Mouse (Mus musculus) lung, adult 2 months (tissue): ENCODE measurements at regions not wholly inside any gene's neighbourhood (a gene's known extent, or its start where the extent isn't known, plus 50 kb on each side); places are given as distances from the start of the nearest gene placed in this dataset.

Experiments used
- CTCF ChIP-seq: fragments of 200-500 bp; IDR thresholded peaks from 2 replicates; pipeline ENCODE4 v1.5.1; 2011; ENCODE audit warnings: mild to moderate bottlenecking, low read length, control low read depth; ENCODE audit not compliant: insufficient read depth
- POLR2A ChIP-seq: fragments of 200-500 bp; IDR thresholded peaks from 2 replicates; pipeline ENCODE4 v1.6.1; 2011; ENCODE audit warnings: low read depth, mild to moderate bottlenecking, control low read depth, low read length, borderline replicate concordance; ENCODE audit errors: extremely low read depth

GRCm38 (mm10) chr12:16009822-16010620 is 193.3 kb upstream of the Trib2 start:
- TF ChIP-seq CTCF: no peak
- TF ChIP-seq POLR2A: no peak
